Mouse (Mus musculus): Measurements from ENCODE around the gene Btbd7. TPM values are rescaled to one million over a fixed set of nuclear protein-coding genes. Genes with fewer than 3 reads are reported as not detected.

Btbd7 gene
- total RNA-seq, 2 experiments from 2014 or later: 13.0 to 15.8 TPM

DNA sequence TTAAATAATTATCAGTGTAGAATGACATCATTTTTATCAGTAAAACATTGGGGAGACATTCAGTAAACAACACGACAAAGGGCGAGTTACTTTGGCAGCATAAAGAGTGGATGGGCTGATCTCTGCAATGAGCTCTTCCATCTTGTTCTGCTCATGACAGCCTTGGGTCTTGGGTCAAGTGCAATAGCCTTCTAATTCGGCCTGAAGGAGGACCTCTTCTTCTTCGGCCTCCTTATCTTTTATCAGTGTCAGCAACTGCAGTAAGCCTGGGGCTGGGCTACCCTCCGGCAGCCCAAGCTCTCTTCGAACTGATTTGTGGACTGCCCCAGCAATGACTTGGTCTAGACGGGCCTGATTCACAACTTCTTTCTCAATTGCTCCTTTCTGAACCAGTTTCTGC, 136.2 kb downstream of the Btbd7 start:
- no peak for ATAC-seq (replicated peaks; ENCODE audit: poor library complexity, severe bottlenecking)

DNA sequence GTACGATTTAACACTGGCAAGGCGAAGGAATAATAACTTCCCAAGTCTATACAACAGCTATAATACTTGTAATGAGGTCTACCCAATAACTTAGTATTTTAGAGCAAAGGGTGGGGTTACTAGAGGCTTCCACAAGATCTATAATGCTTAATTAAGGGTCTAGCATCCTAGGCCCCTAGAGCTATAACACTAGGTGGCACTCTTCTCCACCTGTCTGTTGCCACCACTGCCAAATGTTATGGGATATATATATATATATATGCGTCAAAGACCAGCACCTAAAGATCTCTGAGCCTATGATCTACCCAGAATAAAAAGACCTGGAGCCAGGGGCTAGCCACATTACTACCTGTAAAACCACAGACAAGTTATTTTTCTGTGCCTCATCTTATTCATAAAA, 138.0 kb downstream of the Btbd7 start:
- no peak for ATAC-seq (replicated peaks; ENCODE audit: poor library complexity, severe bottlenecking)

GRCm38 (mm10) chr12:102739096-102739495, 139.2 kb downstream of the Btbd7 start:
- no peak for ATAC-seq (replicated peaks; ENCODE audit: poor library complexity, severe bottlenecking)

GRCm38 (mm10) chr12:102733381-102733780, 144.9 kb downstream of the Btbd7 start:
- ATAC-seq (replicated peaks; ENCODE audit: poor library complexity, severe bottlenecking): peak; percentile 71

GRCm38 (mm10) chr12:102730798-102731619, 147.3 kb downstream of the Btbd7 start:
- ATAC-seq (replicated peaks; ENCODE audit: poor library complexity, severe bottlenecking): no peak

Other genes starting within 250 kb of the Btbd7 start
- 19.1 and 26.0 TPM in 2 replicates for gene Itpk1, start 173.5 kb downstream of the Btbd7 start, total RNA-seq (2014; fragmentation: Nextera tagmentation)
- 13.0 and 16.4 TPM in 2 replicates for gene Itpk1, start 173.5 kb downstream of the Btbd7 start, total RNA-seq (2017)
- 11.0 and 11.1 TPM in 2 replicates for gene Moap1, start 134.8 kb downstream of the Btbd7 start, total RNA-seq (2014; fragmentation: Nextera tagmentation)
- gene Moap1, start 134.8 kb downstream of the Btbd7 start, total RNA-seq (2017): 9.3 and 15.6 TPM in 2 replicates
- gene Tmem251, start 134.7 kb downstream of the Btbd7 start, total RNA-seq (2014; fragmentation: Nextera tagmentation): 6.5 and 8.7 TPM in 2 replicates
- gene Tmem251, start 134.7 kb downstream of the Btbd7 start, total RNA-seq (2017): 8.0 and 9.3 TPM in 2 replicates
- gene Gm28051, start 120.7 kb downstream of the Btbd7 start, total RNA-seq (2014; fragmentation: Nextera tagmentation): not detected in 2 replicates
- gene Gm28051, start 120.7 kb downstream of the Btbd7 start, total RNA-seq (2017): not detected in 2 replicates
- 16.5 and 19.2 TPM in 2 replicates for gene Gon7, start 120.7 kb downstream of the Btbd7 start, total RNA-seq (2014; fragmentation: Nextera tagmentation)
- 12.9 and 22.2 TPM in 2 replicates for gene Gon7, start 120.7 kb downstream of the Btbd7 start, total RNA-seq (2017)
- gene Ubr7, start 120.5 kb downstream of the Btbd7 start, total RNA-seq (2014; fragmentation: Nextera tagmentation): 35.6 and 43.9 TPM in 2 replicates
- gene Ubr7, start 120.5 kb downstream of the Btbd7 start, total RNA-seq (2017): 48.8 and 58.8 TPM in 2 replicates
- gene Gm20604, start 119.8 kb downstream of the Btbd7 start, total RNA-seq (2014; fragmentation: Nextera tagmentation): 6.6 and 9.7 TPM in 2 replicates
- gene Gm20604, start 119.8 kb downstream of the Btbd7 start, total RNA-seq (2017): 7.3 and 8.3 TPM in 2 replicates
- not detected in 2 replicates for gene Cox8c, start 20.8 kb upstream of the Btbd7 start, total RNA-seq (2014; fragmentation: Nextera tagmentation)
- not detected in 2 replicates for gene Cox8c, start 20.8 kb upstream of the Btbd7 start, total RNA-seq (2017)
- not detected in 2 replicates for gene Unc79, start 70.4 kb upstream of the Btbd7 start, total RNA-seq (2014; fragmentation: Nextera tagmentation)
- not detected in 2 replicates for gene Unc79, start 70.4 kb upstream of the Btbd7 start, total RNA-seq (2017)